Mouse (Mus musculus): ENCODE data around the gene Trpc4ap.

- no peak for TF ChIP-seq CTCF (IDR thresholded peaks at IDR 0.05; ENCODE audit: low read depth)
- TF ChIP-seq EP300 (IDR thresholded peaks at IDR 0.05; ENCODE audit: low read depth) = no peak
Measured at GRCm38 (mm10) chr2:155689211-155689610, 3.0 kb downstream of the Trpc4ap start.

All from liver, embryonic 14.5 days (tissue).